Mouse (Mus musculus) myocyte (in vitro differentiated cells): ENCODE results near the gene Cracr2b. TPM values are rescaled to one million over a fixed set of nuclear protein-coding genes. Genes with fewer than 3 reads are reported as not detected.

Source experiments
- H3K27me3 ChIP-seq: one replicate; pipeline ENCODE4 v1.6.1; 2011; ENCODE audit not compliant: control insufficient read depth, insufficient read depth, insufficient read length
- H3K36me3 ChIP-seq: one replicate; pipeline ENCODE4 v1.6.1; 2011; ENCODE audit not compliant: control insufficient read depth, insufficient read depth
- H3K4me2 ChIP-seq: one replicate; pipeline ENCODE4 v1.6.1; 2011; ENCODE audit warnings: low read depth, control low read depth
- H3K4me3 ChIP-seq: one replicate; pipeline ENCODE4 v1.5.1; 2011; ENCODE audit warnings: mild to moderate bottlenecking, control low read depth, moderate library complexity
- H3K79me2 ChIP-seq: one replicate; pipeline ENCODE4 v1.6.1; 2011; ENCODE audit not compliant: control insufficient read depth, insufficient read depth
- H3ac ChIP-seq: one replicate; pipeline ENCODE4 v1.6.1; 2011; ENCODE audit not compliant: control insufficient read depth, insufficient read length
- CEBPB ChIP-seq: IDR thresholded peaks from 2 replicates; pipeline ENCODE4 v1.6.1; 2011; ENCODE audit warnings: mild to moderate bottlenecking, moderate library complexity; ENCODE audit not compliant: poor library complexity, insufficient read depth, severe bottlenecking
- E2F4 ChIP-seq: IDR thresholded peaks from one replicate; pipeline ENCODE4 v1.6.1; 2011; ENCODE audit warnings: mild to moderate bottlenecking, control low read depth, moderate library complexity; ENCODE audit not compliant: insufficient read depth
- MAX ChIP-seq: IDR thresholded peaks from one replicate; pipeline ENCODE4 v1.6.1; 2011; ENCODE audit warnings: low read depth, mild to moderate bottlenecking, control low read depth
- MYOD1 ChIP-seq, 3 experiments: IDR thresholded peaks; one replicate each; pipeline ENCODE4 v1.6.1; 2011; ENCODE audit warnings: control low read depth in 2 of 3, low read depth in 2 of 3, mild to moderate bottlenecking in 2 of 3, moderate library complexity in 1 of 3; ENCODE audit not compliant: insufficient read length in 2 of 3, control insufficient read depth in 1 of 3
- MYOG ChIP-seq, 3 experiments: IDR thresholded peaks; one replicate each; pipeline ENCODE4 v1.6.1; 2011; ENCODE audit warnings: control low read depth in 2 of 3, low read depth in 2 of 3, mild to moderate bottlenecking in 2 of 3; ENCODE audit not compliant: insufficient read length in 2 of 3, control insufficient read depth in 1 of 3, insufficient read depth in 1 of 3
- POLR2A ChIP-seq: IDR thresholded peaks from one replicate; pipeline ENCODE4 v1.6.1; 2011; ENCODE audit warnings: low read depth, mild to moderate bottlenecking, control low read depth, moderate library complexity; ENCODE audit not compliant: insufficient read length
- POLR2AphosphoS2 ChIP-seq: IDR thresholded peaks from one replicate; pipeline ENCODE4 v1.6.1; 2011; ENCODE audit warnings: low read depth, control low read depth; ENCODE audit not compliant: insufficient read length
- REST ChIP-seq: IDR thresholded peaks from one replicate; pipeline ENCODE4 v1.6.1; 2011; ENCODE audit warnings: mild to moderate bottlenecking, control low read depth, moderate library complexity; ENCODE audit not compliant: insufficient read depth, insufficient read length
- SRF ChIP-seq: IDR thresholded peaks from one replicate; pipeline ENCODE4 v1.6.1; 2011; ENCODE audit warnings: low read depth; ENCODE audit not compliant: control insufficient read depth, insufficient read length
- TCF12 ChIP-seq: IDR thresholded peaks from one replicate; pipeline ENCODE4 v1.6.1; 2011; ENCODE audit warnings: mild to moderate bottlenecking, control low read depth; ENCODE audit not compliant: poor library complexity, insufficient read depth, severe bottlenecking
- TCF3 ChIP-seq: IDR thresholded peaks from one replicate; pipeline ENCODE4 v1.6.1; 2011; ENCODE audit warnings: low read depth, control low read depth; ENCODE audit not compliant: insufficient read length
- USF1 ChIP-seq: IDR thresholded peaks from one replicate; pipeline ENCODE4 v1.6.1; 2011; ENCODE audit warnings: low read depth, mild to moderate bottlenecking, control low read depth, moderate library complexity
- polyA plus RNA-seq: library from polyadenylated mRNA; unstranded; fragments of >200 nt; fragmentation: generic; extraction: Trizol; gene quantifications from one replicate; pipeline ENCODE4 v1.2.1, GENCODE M21; 2012; ENCODE audit warnings: missing spikeins

The Cracr2b gene
- polyA plus RNA-seq, 1 experiment: 2.4 TPM

- Histone ChIP-seq H3K4me2 (no peak overlapping the region), H3K27me3 (no peaks in the 10 kb centered on the region), H3K79me2 (no peaks in the 10 kb centered on the region), H3K4me3 (no peak overlapping the region), H3K36me3 (no peaks in the 10 kb centered on the region), H3ac (no peak overlapping the region)
- TF ChIP-seq MYOG (IDR thresholded peaks at IDR 0.05; ENCODE audit: control insufficient read depth in 1 of 3, insufficient read depth in 1 of 3, insufficient read length in 2 of 3, low read depth in 2 of 3) (no peak), MYOD1 (IDR thresholded peaks at IDR 0.05; ENCODE audit: control insufficient read depth in 1 of 3, insufficient read length in 2 of 3, low read depth in 2 of 3) (no peak), MAX (no peak), REST (no peak), TCF3 (no peak), E2F4 (no peak), POLR2A (no peak), CEBPB (no peak), USF1 (no peak), TCF12 (no peak), SRF (no peak)
These were observed 42.9 kb upstream of the Cracr2b start for GRCm38 (mm10) chr7:141417731-141418681.

GRCm38 (mm10) chr7:141418970-141419369 lies 41.9 kb upstream of the Cracr2b start:
- TF ChIP-seq MAX (no peak), USF1 (no peak), E2F4 (no peak), TCF3 (no peak), POLR2AphosphoS2 (no peak), REST (no peak), MYOG (IDR thresholded peaks at IDR 0.05; ENCODE audit: control insufficient read depth in 1 of 3, insufficient read depth in 1 of 3, insufficient read length in 2 of 3, low read depth in 2 of 3) (no peak), MYOD1 (IDR thresholded peaks at IDR 0.05; ENCODE audit: control insufficient read depth in 1 of 3, insufficient read length in 2 of 3, low read depth in 2 of 3) (no peak), SRF (no peak), POLR2A (no peak), CEBPB (no peak), TCF12 (no peak)
- no peak overlapping the region for H3ac ChIP-seq
- no peaks in the 10 kb centered on the region for H3K27me3 ChIP-seq
- H3K79me2 ChIP-seq: no peaks in the 10 kb centered on the region
- H3K4me2 ChIP-seq: no peak overlapping the region
- H3K4me3 ChIP-seq: no peak overlapping the region
- no peaks in the 10 kb centered on the region for H3K36me3 ChIP-seq

DNA sequence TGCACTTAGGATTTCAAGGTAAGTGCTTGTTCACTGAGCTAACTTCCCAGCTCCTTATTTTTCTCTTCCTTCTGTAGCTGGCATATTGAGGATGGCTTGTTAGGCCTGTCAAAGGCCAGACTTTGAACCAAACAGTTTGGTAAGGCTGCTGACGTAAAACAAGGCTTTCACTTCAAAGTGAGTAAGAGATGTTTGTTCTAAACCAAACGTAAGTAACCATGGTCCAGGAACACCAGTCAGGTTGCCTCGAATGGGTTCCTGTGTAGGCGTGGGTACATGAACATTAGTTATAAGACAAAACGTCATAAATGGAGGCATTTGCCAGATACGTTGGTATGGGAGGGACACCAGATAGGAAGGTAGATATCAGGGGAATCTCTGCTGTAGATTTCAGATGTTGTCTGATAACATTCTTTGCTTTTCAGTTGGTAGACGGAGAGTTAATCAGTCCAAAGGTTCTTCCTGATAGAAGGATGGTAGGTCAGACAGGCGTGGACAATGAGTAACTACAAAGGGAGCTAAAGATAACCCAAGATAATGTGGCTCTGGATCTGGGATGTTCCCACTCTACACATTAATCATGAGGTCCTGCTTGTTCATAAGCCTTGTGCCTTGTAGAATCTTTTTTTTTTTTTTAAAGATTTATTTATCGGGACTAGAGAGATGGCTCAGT lies 40.7 kb upstream of the Cracr2b start:
- Histone ChIP-seq H3K79me2 (no peaks in the 10 kb centered on the region), H3K36me3 (no peaks in the 10 kb centered on the region), H3ac (no peak overlapping the region), H3K27me3 (no peaks in the 10 kb centered on the region), H3K4me3 (no peak overlapping the region), H3K4me2 (no peak overlapping the region)
- TF ChIP-seq SRF (no peak), POLR2AphosphoS2 (no peak), POLR2A (no peak), E2F4 (no peak), MYOD1 (IDR thresholded peaks at IDR 0.05; ENCODE audit: control insufficient read depth in 1 of 3, insufficient read length in 2 of 3, low read depth in 2 of 3) (no peak), CEBPB (no peak), MYOG (IDR thresholded peaks at IDR 0.05; ENCODE audit: control insufficient read depth in 1 of 3, insufficient read depth in 1 of 3, insufficient read length in 2 of 3, low read depth in 2 of 3) (no peak), MAX (no peak), TCF3 (no peak), USF1 (no peak), REST (no peak), TCF12 (no peak)

GRCm38 (mm10) chr7:141423811-141424210 lies 37.1 kb upstream of the Cracr2b start:
- no peak overlapping the region for H3ac ChIP-seq
- no peak overlapping the region for H3K4me3 ChIP-seq
- H3K79me2 ChIP-seq: no peaks in the 10 kb centered on the region
- no peaks in the 10 kb centered on the region for H3K27me3 ChIP-seq
- H3K36me3 ChIP-seq: no peaks in the 10 kb centered on the region
- no peak overlapping the region for H3K4me2 ChIP-seq
- TF ChIP-seq POLR2AphosphoS2 (no peak), POLR2A (no peak), MYOG (IDR thresholded peaks at IDR 0.05; ENCODE audit: control insufficient read depth in 1 of 3, insufficient read depth in 1 of 3, insufficient read length in 2 of 3, low read depth in 2 of 3) (no peak), MYOD1 (IDR thresholded peaks at IDR 0.05; ENCODE audit: control insufficient read depth in 1 of 3, insufficient read length in 2 of 3, low read depth in 2 of 3) (no peak), MAX (no peak), SRF (no peak), CEBPB (no peak), USF1 (no peak), TCF12 (no peak), E2F4 (no peak), TCF3 (no peak), REST (no peak)
